Mouse (Mus musculus) cerebellum, adult 18-20 months (tissue): Measurements from ENCODE around the gene A130010J15Rik.
A peak's percentile ranks its signal among the peaks of the same experiment; 100 is the strongest.

Source experiments
- DNase-seq, 2 experiments: peaks; one replicate each; pipeline ENCODE4 v3.0.0; 2021

The A130010J15Rik gene

GRCm38 (mm10) chr1:193167746-193168145, at the start of gene A130010J15Rik:
A130010J15Rik (plus strand) TSS chr1:193168046.
- DNase-seq, result no peak

GRCm38 (mm10) chr1:193122793-193123192, 45.1 kb upstream of the A130010J15Rik start:
- DNase-seq, result no peak

DNA sequence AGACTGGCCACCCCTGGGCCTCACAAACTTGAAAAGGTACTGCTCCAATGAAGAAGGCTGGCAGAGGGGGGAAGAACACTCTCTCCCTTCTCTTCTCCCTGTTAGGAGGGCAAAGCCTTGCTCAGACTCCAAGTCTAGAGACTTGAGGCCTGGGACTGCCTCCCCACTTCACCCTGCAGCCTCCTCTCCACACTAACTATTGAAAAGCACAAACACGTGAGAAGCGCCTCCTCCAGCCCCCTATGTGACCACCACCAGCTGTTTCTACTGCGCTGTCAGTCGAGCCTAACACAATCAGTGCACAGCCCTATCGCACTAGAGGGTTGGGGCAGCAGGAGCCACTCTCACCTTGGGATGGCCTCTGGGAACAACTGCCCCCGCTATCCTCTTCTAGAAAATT, 44.6 kb upstream of the A130010J15Rik start:
- DNase-seq, result no peak

- no peak for DNase-seq
Observed at GRCm38 (mm10) chr1:193125835-193126234, 42.0 kb upstream of the A130010J15Rik start.

DNA sequence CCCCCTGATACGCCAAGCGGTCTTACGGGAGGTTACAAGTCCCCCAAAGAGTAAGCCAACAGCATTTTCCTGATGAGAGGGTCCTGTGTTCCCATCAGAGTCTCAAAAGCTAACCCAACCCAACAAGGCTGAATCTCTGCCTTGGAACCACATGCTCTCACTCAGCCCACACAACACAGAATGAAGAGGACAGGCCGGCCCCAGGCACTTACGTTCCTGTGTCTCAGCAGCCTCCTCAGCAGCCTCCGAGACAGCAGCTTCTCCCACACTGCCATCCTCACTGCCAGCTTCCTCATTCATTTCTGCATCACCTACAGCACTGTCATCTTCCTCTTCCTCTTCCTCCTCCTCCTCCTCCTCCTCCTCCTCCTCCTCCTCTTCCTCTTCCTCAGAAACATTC, 39.8 kb upstream of the A130010J15Rik start:
- no peak for DNase-seq

GRCm38 (mm10) chr1:193129321-193129720, 38.5 kb upstream of the A130010J15Rik start:
- no peak for DNase-seq

- peak; percentile 95 to 97 for DNase-seq
Observed at GRCm38 (mm10) chr1:193129786-193130455, 37.9 kb upstream of the A130010J15Rik start, which contains the start of gene Diexf. Diexf (minus strand) TSS chr1:193130272.

GRCm38 (mm10) chr1:193130456-193130825, 37.4 kb upstream of the A130010J15Rik start:
- no peak for DNase-seq

- no peak for DNase-seq
Observed at GRCm38 (mm10) chr1:193130839-193131238, 37.0 kb upstream of the A130010J15Rik start.

- no peak for DNase-seq
Observed at GRCm38 (mm10) chr1:193131311-193131948, 36.4 kb upstream of the A130010J15Rik start.

DNA sequence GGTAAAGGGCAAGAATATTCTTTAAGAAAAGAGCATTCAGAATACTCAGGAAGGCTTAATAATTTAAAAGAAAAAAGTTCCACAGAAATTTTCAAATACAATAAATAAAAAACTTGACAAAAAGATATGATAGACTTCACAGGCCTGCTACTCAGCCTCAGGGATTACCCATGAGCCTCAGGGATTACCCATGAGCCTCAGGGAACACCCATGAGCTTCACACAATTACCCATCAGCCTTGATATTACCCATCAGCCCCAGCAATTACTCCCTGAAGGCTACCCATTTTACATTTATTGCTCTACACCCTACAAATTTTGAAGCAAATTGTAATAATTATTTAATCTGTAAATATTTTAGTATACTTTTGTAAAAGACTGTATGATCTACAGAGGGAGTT, 35.5 kb upstream of the A130010J15Rik start:
- DNase-seq, result no peak

GRCm38 (mm10) chr1:193133726-193134125, 34.1 kb upstream of the A130010J15Rik start:
- no peak for DNase-seq

DNA sequence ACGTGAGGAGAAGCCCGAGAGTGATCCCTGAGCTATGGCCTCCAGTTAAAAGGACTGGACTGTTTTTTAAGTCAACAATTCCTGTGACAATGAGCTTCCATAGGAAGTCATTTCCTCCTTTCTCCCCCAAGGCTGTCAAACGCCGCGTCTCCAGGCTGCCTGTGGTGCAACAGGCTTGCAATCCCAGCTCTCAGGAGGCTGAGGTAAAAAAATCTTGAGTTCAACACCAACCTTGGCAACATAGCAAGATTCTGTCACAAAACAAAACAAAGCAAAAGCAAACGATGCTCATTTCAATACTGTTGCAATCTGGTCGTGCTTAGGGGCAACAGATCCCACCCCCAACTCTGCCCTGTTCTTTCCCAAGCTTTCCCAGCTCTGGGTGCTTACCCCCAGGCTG, 29.8 kb upstream of the A130010J15Rik start:
- DNase-seq, result no peak

DNA sequence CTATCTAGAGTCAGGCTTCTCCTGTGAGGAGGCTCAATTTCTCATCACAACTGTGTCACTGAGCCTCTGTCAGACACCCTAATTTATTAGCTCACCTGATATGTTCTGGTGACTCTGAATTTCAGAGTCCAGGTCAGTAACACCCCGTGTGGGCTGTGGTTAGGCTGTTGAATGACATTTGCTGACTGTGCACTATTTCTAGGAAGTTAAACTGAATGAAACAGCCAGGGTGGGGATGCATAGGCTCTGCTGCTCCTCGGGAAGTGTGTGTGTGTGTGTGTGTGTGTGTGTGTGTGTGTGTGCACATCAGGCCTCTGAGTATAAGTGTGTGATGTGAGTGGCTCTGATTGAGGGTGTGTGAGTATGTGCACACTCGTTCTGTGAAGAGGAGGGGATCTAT, 29.2 kb upstream of the A130010J15Rik start:
- DNase-seq, result no peak

DNA sequence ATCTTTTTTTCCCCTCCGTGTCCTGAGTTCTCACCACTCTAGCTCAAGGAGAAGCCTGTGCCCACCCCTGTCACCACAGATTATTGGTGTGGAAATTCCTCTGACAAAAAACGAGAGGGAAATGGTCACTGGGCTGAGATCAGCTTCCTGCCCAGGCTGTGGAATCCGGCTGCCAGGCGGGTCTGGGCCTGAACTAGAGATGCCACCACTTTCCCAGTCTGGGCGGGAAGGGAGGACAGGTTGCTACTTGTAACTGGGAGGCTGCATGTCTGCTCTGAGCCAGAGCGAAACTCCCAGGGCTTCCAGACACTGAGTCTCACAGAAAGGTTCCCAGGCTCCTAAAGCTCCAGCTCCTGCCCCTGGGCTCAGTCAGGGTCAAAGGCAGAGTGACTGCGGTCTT, 26.7 kb upstream of the A130010J15Rik start:
- no peak for DNase-seq

DNA sequence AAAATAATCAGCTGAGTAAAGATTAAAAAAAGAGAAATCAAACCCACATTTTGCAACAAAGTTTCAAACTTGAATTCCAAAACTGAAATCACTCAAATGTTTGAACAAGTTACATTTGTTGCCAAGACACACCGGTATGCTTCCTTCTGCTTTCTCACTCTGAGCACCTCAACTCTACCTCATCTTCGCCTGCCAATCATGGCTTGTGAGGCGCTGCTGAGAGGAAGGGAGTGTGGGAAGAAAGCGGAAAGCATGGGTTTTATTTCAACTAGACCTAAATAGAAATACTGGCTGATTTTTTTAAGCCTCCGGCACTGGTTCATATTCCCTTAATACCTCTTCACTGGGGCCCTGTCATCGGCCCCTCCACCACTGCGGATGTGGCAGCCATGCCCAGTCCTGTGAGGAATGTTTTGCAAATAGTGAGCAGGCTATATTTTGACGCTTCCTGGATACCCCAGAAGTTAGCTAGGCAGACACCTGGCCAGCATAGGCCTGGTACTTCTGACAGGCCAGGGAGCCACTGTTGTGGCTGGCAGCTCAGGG, 25.3 kb upstream of the A130010J15Rik start:
- DNase-seq, result no peak

GRCm38 (mm10) chr1:193144516-193144915, 23.3 kb upstream of the A130010J15Rik start:
- DNase-seq, result peak in 1 of 2 experiments; percentile 23

DNA sequence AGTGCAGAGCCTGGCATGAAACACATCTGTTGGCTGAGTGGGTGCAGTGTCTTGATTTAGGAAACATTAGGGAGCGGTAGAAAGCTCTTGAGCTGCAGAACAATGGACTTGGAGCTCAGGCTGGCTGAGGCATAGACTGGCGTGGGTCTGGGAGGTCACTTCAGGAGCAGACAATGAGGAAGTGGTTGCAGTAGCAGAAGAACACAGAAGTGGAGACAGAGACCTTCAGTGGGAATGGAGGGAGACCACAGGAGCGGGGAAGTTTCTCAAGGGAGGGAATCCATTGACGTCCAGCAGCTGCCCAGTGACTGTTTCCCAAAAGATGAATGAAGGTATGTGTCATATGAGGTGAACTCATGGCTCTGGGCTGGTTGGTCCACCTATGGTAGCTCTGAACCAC, 22.7 kb upstream of the A130010J15Rik start:
- DNase-seq, result no peak

DNA sequence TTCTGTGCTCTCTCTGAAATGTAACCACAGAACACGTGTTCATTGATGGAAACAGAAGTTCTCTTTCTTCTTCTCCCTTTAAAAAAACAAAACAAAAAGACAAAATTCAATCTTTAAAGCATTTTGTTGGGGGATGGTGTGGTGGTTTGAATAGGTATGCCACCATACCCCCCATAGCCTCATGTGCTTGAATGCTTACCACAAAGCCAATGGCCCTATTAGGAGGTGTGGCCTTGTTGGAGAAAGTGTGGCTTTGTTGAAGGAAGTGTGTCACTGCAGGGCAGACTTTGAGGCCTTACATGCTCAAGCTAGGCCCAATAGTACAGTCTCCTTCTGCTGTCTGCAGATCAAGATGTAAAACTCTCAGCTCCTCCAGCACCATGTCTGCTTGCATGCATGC, 21.4 kb upstream of the A130010J15Rik start:
- no peak for DNase-seq

DNA sequence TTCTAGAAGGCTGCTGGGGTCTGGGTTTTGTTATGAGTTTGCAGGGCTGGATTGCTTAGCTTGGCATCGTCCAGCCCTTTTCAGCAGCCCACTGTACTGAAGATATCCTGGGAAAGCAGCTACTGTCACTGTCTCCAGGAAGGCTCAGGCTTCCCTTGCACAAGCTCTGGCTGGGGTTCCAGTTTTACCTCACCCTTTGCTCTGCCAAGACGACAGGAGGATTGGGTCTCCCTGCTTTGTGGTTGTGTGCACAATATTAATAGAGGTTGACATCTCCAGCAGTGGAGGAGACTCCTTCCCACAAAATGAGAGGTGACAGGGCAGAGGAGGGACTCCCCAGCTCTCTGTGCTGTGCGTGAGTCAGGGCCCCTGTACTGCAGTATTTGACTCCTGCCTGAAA, 18.6 kb upstream of the A130010J15Rik start:
- DNase-seq, result no peak

DNA sequence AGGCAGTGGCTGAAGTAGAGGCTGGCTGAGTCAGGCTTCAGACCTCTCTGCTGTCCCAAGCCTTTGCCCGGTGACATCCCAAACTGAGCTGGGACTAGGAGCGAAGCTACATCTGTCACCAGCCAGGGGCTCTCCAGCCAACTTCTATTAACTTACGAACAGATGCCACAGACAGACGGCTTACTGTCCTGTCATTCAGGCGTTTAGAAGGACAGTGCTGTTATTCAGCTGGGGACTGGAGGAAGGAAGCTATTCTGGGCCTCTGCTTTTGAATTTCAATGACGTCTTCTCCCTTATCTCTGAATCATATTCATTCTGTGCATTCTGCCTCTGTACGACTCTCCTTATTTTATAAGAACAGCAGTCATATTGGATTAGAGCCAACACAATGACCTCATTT, 16.7 kb upstream of the A130010J15Rik start:
- no peak for DNase-seq

DNA sequence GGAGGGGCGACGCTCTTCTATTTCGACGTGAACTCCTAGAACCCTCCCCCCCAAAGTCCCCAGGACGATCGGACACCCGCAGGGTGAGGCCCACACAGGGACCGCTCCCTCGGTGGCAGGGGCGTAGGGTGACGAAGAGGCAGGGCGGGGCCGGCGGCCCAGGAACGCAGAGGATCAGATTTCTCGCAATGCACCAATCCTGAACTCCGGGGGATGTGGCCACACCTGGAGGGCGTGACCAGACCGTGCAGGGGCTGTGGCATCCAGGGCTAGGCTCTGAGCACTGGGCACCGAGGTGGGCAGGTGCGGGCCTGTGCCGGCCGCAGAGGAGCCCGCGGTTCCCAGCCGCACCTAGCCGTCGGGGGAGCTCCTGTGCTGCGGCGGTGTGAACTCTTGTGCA, 15.0 kb upstream of the A130010J15Rik start, which contains the start of gene Irf6:
Gene Irf6, plus strand, starts transcription at position 240 of the 400 bp plus-strand sequence.
- no peak for DNase-seq

DNA sequence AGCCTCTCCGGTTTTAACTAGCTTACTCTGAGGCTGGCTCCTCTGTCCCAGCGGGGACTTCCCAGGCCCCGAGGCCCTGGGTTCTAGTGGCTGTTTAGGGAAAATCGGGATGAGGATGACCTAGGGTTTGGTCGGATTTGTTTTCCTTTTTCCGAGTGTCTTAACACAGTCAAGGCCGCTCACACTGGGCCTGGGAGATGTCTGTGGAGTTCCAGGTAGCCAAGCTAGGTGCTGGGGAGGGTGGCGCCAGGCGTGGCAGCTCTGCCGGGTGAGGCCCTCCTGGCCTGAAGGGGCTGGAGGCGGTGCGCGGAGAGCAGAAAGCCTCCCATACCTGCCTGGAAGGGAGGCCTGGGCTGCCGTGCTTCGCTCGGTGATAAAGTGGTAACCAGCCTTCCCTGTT, 14.3 kb upstream of the A130010J15Rik start:
- no peak for DNase-seq
